Mouse (Mus musculus) liver, postnatal 0 days (tissue): ENCODE measurements around the gene Gm49486.

Source experiments
- CTCF ChIP-seq: sonication (generic); IDR thresholded peaks from 2 replicates; pipeline ENCODE4 v1.5.1; 2016; ENCODE audit warnings: antibody characterized with exemption, low read depth
- EP300 ChIP-seq: IDR thresholded peaks from 2 replicates; pipeline ENCODE4 v1.6.1; 2016; ENCODE audit warnings: antibody characterized with exemption, low read depth, mild to moderate bottlenecking

- TF ChIP-seq CTCF (no peak), EP300 (no peak)
Measured at GRCm38 (mm10) chr15:79187819-79188218, 41.4 kb upstream of the Gm49486 start.
